Mouse (Mus musculus) large intestine, adult 2 months (tissue): Measurements from ENCODE around the gene Dhrs7b. TPM values are rescaled to one million over a fixed set of nuclear protein-coding genes. Genes with fewer than 3 reads are reported as not detected.
A peak's percentile ranks its signal among the peaks of the same experiment; 100 is the strongest.
"Not testable (repeated sequence)": the region's sequence is repeated elsewhere in the genome, so short reads cannot be mapped to it uniquely, and the experiment has no call there.

Experiments
- DNase-seq: peaks from one replicate; pipeline ENCODE4 v3.0.0-alpha.2; 2012; ENCODE audit warnings: low read depth, low spot score
- WGBS: fragments of 180-500 bp; shearing (Covaris S2); methylation state at CpG from one replicate; pipeline ENCODE4 v1.1.7; 2018; 5-methylcytosine and 5-hydroxymethylcytosine counted together
- polyA plus RNA-seq: library from polyadenylated mRNA; depleted of rRNA; stranded (reverse); fragments of >200 nt; gene quantifications from 2 replicates; pipeline ENCODE4 v1.2.3, GENCODE M21; 2012

Dhrs7b gene
- polyA plus RNA-seq, 1 experiment, result 47.6 TPM

GRCm38 (mm10) chr11:60837644-60838406, 7.4 kb downstream of the Dhrs7b start:
- DNase-seq, result peak; percentile 54
- 34% methylated on average over 10 of the region's 10 CpGs for WGBS

GRCm38 (mm10) chr11:60841467-60842200, 11.2 kb downstream of the Dhrs7b start:
- 81% methylated on average over 12 of the region's 12 CpGs for WGBS
- DNase-seq, result no peak

- DNase-seq, result no peak
- WGBS, result 89% methylated on average over 5 of the region's 5 CpGs
Observed at GRCm38 (mm10) chr11:60843412-60843811, 13.0 kb downstream of the Dhrs7b start.

- 57% methylated on average over 5 of the region's 5 CpGs for WGBS
Observed at GRCm38 (mm10) chr11:60845415-60845814, 15.0 kb downstream of the Dhrs7b start.

GRCm38 (mm10) chr11:60856587-60856986, 26.2 kb downstream of the Dhrs7b start:
- 46% methylated on average over 3 of the region's 3 CpGs for WGBS

More at GRCm38 (mm10) chr11:60845415-60845814, 15.0 kb downstream of the Dhrs7b start:
- no peak for DNase-seq

GRCm38 (mm10) chr11:60861993-60862392, 31.6 kb downstream of the Dhrs7b start:
- 60% methylated on average over 3 of the region's 3 CpGs for WGBS
- DNase-seq, result no peak

More at GRCm38 (mm10) chr11:60856587-60856986, 26.2 kb downstream of the Dhrs7b start:
- DNase-seq, result no peak

GRCm38 (mm10) chr11:60863196-60863595, 32.8 kb downstream of the Dhrs7b start:
- 74% methylated on average over 4 of the region's 4 CpGs for WGBS
- no peak for DNase-seq

- no peak for DNase-seq
- WGBS, result 55% methylated on average over 2 of the region's 2 CpGs
Observed at GRCm38 (mm10) chr11:60864166-60864565, 33.7 kb downstream of the Dhrs7b start.

- DNase-seq, result no peak
- 69% methylated on average over 14 of the region's 14 CpGs for WGBS
Observed at GRCm38 (mm10) chr11:60864916-60865315, 34.5 kb downstream of the Dhrs7b start.

GRCm38 (mm10) chr11:60866021-60866420, 35.6 kb downstream of the Dhrs7b start:
- no peak for DNase-seq
- WGBS, result 29% methylated on average over 2 of the region's 2 CpGs

- no peak for DNase-seq
- 65% methylated on average over 3 of the region's 3 CpGs for WGBS
Observed at GRCm38 (mm10) chr11:60867456-60867855, 37.0 kb downstream of the Dhrs7b start.

GRCm38 (mm10) chr11:60867904-60868303, 37.5 kb downstream of the Dhrs7b start:
- DNase-seq, result no peak
- 74% methylated on average over 8 of the region's 8 CpGs for WGBS

- 62% methylated on average over 6 of the region's 6 CpGs for WGBS
- DNase-seq, result not testable (repeated sequence)
Observed at GRCm38 (mm10) chr11:60869471-60869870, 39.0 kb downstream of the Dhrs7b start.

- 62% methylated on average over 4 of the region's 4 CpGs for WGBS
Observed at GRCm38 (mm10) chr11:60871409-60871808, 41.0 kb downstream of the Dhrs7b start.

GRCm38 (mm10) chr11:60873101-60873500, 42.7 kb downstream of the Dhrs7b start:
- DNase-seq, result no peak
- 58% methylated on average over 6 of the region's 6 CpGs for WGBS

More at GRCm38 (mm10) chr11:60871409-60871808, 41.0 kb downstream of the Dhrs7b start:
- DNase-seq, result no peak

- DNase-seq, result no peak
- under 1% methylated on average over 52 of the region's 52 CpGs for WGBS
Observed at GRCm38 (mm10) chr11:60878056-60878612, 47.7 kb downstream of the Dhrs7b start.

GRCm38 (mm10) chr11:60878675-60879294, 48.4 kb downstream of the Dhrs7b start, which contains the start of gene Tmem11:
Gene Tmem11 (minus strand): TSS chr11:60879272.
- peak; percentile 85 for DNase-seq
- under 1% methylated on average over 62 of the region's 62 CpGs for WGBS

GRCm38 (mm10) chr11:60879423-60879822, 49.0 kb downstream of the Dhrs7b start:
- DNase-seq, result no peak
- WGBS, result 1% methylated on average over 11 of the region's 11 CpGs

GRCm38 (mm10) chr11:60880559-60880958, 50.1 kb downstream of the Dhrs7b start:
- no peak for DNase-seq
- 75% methylated on average over 4 of the region's 4 CpGs for WGBS

- 81% methylated on average over 3 of the region's 3 CpGs for WGBS
- no peak for DNase-seq
Observed at GRCm38 (mm10) chr11:60882386-60882785, 52.0 kb downstream of the Dhrs7b start.
